Mouse (Mus musculus) lung, embryonic 16.5 days (tissue): ENCODE data around the gene Tnrc6a. TPM values are rescaled to one million over a fixed set of nuclear protein-coding genes. Genes with fewer than 3 reads are reported as not detected.

Experiments used
- ATAC-seq: fragments of 200-750 bp; cut with Nextera tagmentation; 2 replicates; pipeline ENCODE4 v1.8.0; 2017; ENCODE audit warnings: low read depth, mild to moderate bottlenecking, moderate library complexity
- H3K27ac ChIP-seq: fragments of 300-500 bp; sonication (generic); 2 replicates; pipeline ENCODE4 v1.5.1; 2014; ENCODE audit warnings: mild to moderate bottlenecking, control low read depth, low read length
- H3K27me3 ChIP-seq: fragments of 300-500 bp; sonication (generic); 2 replicates; pipeline ENCODE4 v1.6.1; 2014; ENCODE audit warnings: low read depth, low read length, mixed read lengths; ENCODE audit not compliant: control insufficient read depth, insufficient read depth
- H3K36me3 ChIP-seq: fragments of 300-500 bp; sonication (generic); 2 replicates; pipeline ENCODE4 v1.6.1; 2014; ENCODE audit warnings: low read length; ENCODE audit not compliant: control insufficient read depth, insufficient read depth
- H3K4me1 ChIP-seq: fragments of 300-500 bp; sonication (generic); replicated peaks from 2 replicates; pipeline ENCODE4 v1.6.1; 2014; ENCODE audit warnings: low read length, mixed read lengths; ENCODE audit not compliant: control insufficient read depth, insufficient read depth
- H3K4me2 ChIP-seq: fragments of 300-500 bp; sonication (generic); 2 replicates; pipeline ENCODE4 v1.6.1; 2014; ENCODE audit warnings: low read depth, low read length, control low read depth
- H3K4me3 ChIP-seq: fragments of 300-500 bp; sonication (generic); 2 replicates; pipeline ENCODE4 v1.5.1; 2014; ENCODE audit warnings: mild to moderate bottlenecking, low read length, control low read depth
- H3K9ac ChIP-seq: fragments of 300-500 bp; sonication (generic); 2 replicates; pipeline ENCODE4 v1.6.1; 2014; ENCODE audit warnings: low read length, control low read depth
- H3K9me3 ChIP-seq: fragments of 300-500 bp; sonication (generic); 2 replicates; pipeline ENCODE4 v1.6.1; 2016; ENCODE audit warnings: low read length; ENCODE audit not compliant: control insufficient read depth
- WGBS: fragments of 180-500 bp; shearing (Covaris S2); extraction: QIAGEN DNeasy Blood & Tissue Kit; methylation state at CpG from one replicate; pipeline ENCODE4 v1.1.7; 2014; 5-methylcytosine and 5-hydroxymethylcytosine counted together
- polyA plus RNA-seq: library from polyadenylated mRNA; unstranded; fragments of >200 nt; fragmentation: Nextera tagmentation; extraction: Ambion mirVana; gene quantifications from 2 replicates; pipeline ENCODE4 v1.2.1, GENCODE M21; 2015

The Tnrc6a gene
- 41.9 and 43.8 TPM in 2 replicates for polyA plus RNA-seq

- Histone ChIP-seq H3K4me3 (peak within 1 kb of the TSS; percentile 89), H3K9ac (peak within 1 kb of the TSS; percentile 98)
- WGBS, result 0% methylated on average over 40 of the region's 55 CpGs
These were observed at the start of gene Tnrc6a for GRCm38 (mm10) chr7:123123665-123124298. TSS of gene Tnrc6a (plus strand) at chr7:123123885.

GRCm38 (mm10) chr7:123082236-123082635, 41.4 kb upstream of the Tnrc6a start:
- H3K4me3 ChIP-seq, result no peak overlapping the region
- H3K27ac ChIP-seq, result no peak overlapping the region
- no peak overlapping the region for H3K9ac ChIP-seq
- WGBS, result 74% methylated on average over 4 of the region's 4 CpGs
- H3K4me2 ChIP-seq, result no peak overlapping the region
- ATAC-seq, result no peak
- peaks cover 8% of the 10 kb centered on the region for H3K4me1 ChIP-seq
- no peaks in the 10 kb centered on the region for H3K9me3 ChIP-seq
- no peaks in the 10 kb centered on the region for H3K36me3 ChIP-seq
- no peaks in the 10 kb centered on the region for H3K27me3 ChIP-seq

More at GRCm38 (mm10) chr7:123123665-123124298, at the start of gene Tnrc6a:
- peak; percentile 97 for ATAC-seq
- H3K27ac ChIP-seq, result peak within 1 kb of the TSS; percentile 98
- no peaks in the 10 kb centered on the region for H3K9me3 ChIP-seq
- H3K4me2 ChIP-seq, result peak within 1 kb of the TSS; percentile 68
- H3K36me3 ChIP-seq, result peaks cover 2% of the 10 kb centered on the region; the same call in 1 of the 2 replicates
- H3K4me1 ChIP-seq, result peaks cover 25% of the 10 kb centered on the region
- H3K27me3 ChIP-seq, result no peaks in the 10 kb centered on the region

GRCm38 (mm10) chr7:123083441-123084123, 40.1 kb upstream of the Tnrc6a start:
- no peak overlapping the region for H3K27ac ChIP-seq
- H3K4me3 ChIP-seq, result no peak overlapping the region
- WGBS, result 21% methylated on average over 12 of the region's 12 CpGs
- H3K4me2 ChIP-seq, result no peak overlapping the region
- ATAC-seq, result 0 out of 2 replicates have a peak, but pooled peaks have one; percentile 7
- H3K27me3 ChIP-seq, result no peaks in the 10 kb centered on the region
- no peak overlapping the region for H3K9ac ChIP-seq
- H3K9me3 ChIP-seq, result no peaks in the 10 kb centered on the region
- H3K4me1 ChIP-seq, result peaks cover 8% of the 10 kb centered on the region
- H3K36me3 ChIP-seq, result no peaks in the 10 kb centered on the region

GRCm38 (mm10) chr7:123084180-123084691, 39.4 kb upstream of the Tnrc6a start:
- H3K4me2 ChIP-seq, result peak overlapping the region; percentile 16; the same call in 1 of the 2 replicates
- ATAC-seq, result peak; percentile 85
- H3K4me3 ChIP-seq, result no peak overlapping the region; the same call in 1 of the 2 replicates
- H3K4me1 ChIP-seq, result peaks cover 8% of the 10 kb centered on the region
- no peak overlapping the region for H3K27ac ChIP-seq
- no peaks in the 10 kb centered on the region for H3K27me3 ChIP-seq
- no peaks in the 10 kb centered on the region for H3K36me3 ChIP-seq
- no peak overlapping the region for H3K9ac ChIP-seq
- no peaks in the 10 kb centered on the region for H3K9me3 ChIP-seq
- WGBS, result under 1% methylated on average over 7 of the region's 7 CpGs

GRCm38 (mm10) chr7:123084708-123085107, 39.0 kb upstream of the Tnrc6a start:
- H3K4me1 ChIP-seq, result peaks cover 8% of the 10 kb centered on the region
- no peaks in the 10 kb centered on the region for H3K36me3 ChIP-seq
- no peaks in the 10 kb centered on the region for H3K27me3 ChIP-seq
- 12% methylated on average over 13 of the region's 13 CpGs for WGBS
- no peak overlapping the region; the same call in 1 of the 2 replicates for H3K4me3 ChIP-seq
- H3K9me3 ChIP-seq, result no peaks in the 10 kb centered on the region
- H3K27ac ChIP-seq, result no peak overlapping the region
- H3K9ac ChIP-seq, result no peak overlapping the region
- ATAC-seq, result peak; percentile 29; the same call in 1 of the 2 replicates
- H3K4me2 ChIP-seq, result peak overlapping the region; percentile 16; the same call in 1 of the 2 replicates

GRCm38 (mm10) chr7:123088920-123089319, 34.8 kb upstream of the Tnrc6a start:
- no peaks in the 10 kb centered on the region for H3K27me3 ChIP-seq
- no peak overlapping the region for H3K4me2 ChIP-seq
- no peaks in the 10 kb centered on the region for H3K9me3 ChIP-seq
- ATAC-seq, result no peak
- no peaks in the 10 kb centered on the region for H3K36me3 ChIP-seq
- H3K27ac ChIP-seq, result no peak overlapping the region
- H3K4me3 ChIP-seq, result no peak overlapping the region
- H3K4me1 ChIP-seq, result peaks cover 8% of the 10 kb centered on the region
- H3K9ac ChIP-seq, result no peak overlapping the region
- WGBS, result 85% methylated on average over 4 of the region's 4 CpGs

- peaks cover 19% of the 10 kb centered on the region for H3K4me1 ChIP-seq
- no peak overlapping the region for H3K4me3 ChIP-seq
- WGBS, result 61% methylated on average over 12 of the region's 12 CpGs
- peak overlapping the region; percentile 99; the same call in 1 of the 2 replicates for H3K27ac ChIP-seq
- H3K36me3 ChIP-seq, result no peaks in the 10 kb centered on the region
- H3K4me2 ChIP-seq, result no peak overlapping the region
- H3K9me3 ChIP-seq, result no peaks in the 10 kb centered on the region
- no peak overlapping the region for H3K9ac ChIP-seq
- H3K27me3 ChIP-seq, result no peaks in the 10 kb centered on the region
- ATAC-seq, result no peak
These were observed 27.2 kb upstream of the Tnrc6a start for GRCm38 (mm10) chr7:123096344-123097120.

GRCm38 (mm10) chr7:123097891-123098750, 25.6 kb upstream of the Tnrc6a start:
- peak overlapping the region; percentile 12; the same call in 1 of the 2 replicates for H3K4me3 ChIP-seq
- peak overlapping the region; percentile 42 for H3K4me2 ChIP-seq
- peak overlapping the region; percentile 99 for H3K27ac ChIP-seq
- WGBS, result 9% methylated on average over 16 of the region's 16 CpGs
- H3K36me3 ChIP-seq, result no peaks in the 10 kb centered on the region
- H3K9ac ChIP-seq, result peak overlapping the region; percentile 53
- H3K9me3 ChIP-seq, result no peaks in the 10 kb centered on the region
- ATAC-seq, result peak; percentile 93
- H3K27me3 ChIP-seq, result no peaks in the 10 kb centered on the region
- H3K4me1 ChIP-seq, result peaks cover 19% of the 10 kb centered on the region
